Mouse (Mus musculus) lung, postnatal 0 days (tissue): ENCODE measurements around the gene Ufd1. TPM values are rescaled to one million over a fixed set of nuclear protein-coding genes. Genes with fewer than 3 reads are reported as not detected.

Source experiments
- ATAC-seq: fragments of 200-750 bp; cut with Nextera tagmentation; 2 replicates; pipeline ENCODE4 v1.8.0; 2017; ENCODE audit warnings: moderate library complexity
- DNase-seq: peaks from one replicate; pipeline ENCODE4 v3.0.0-alpha.2; 2016; ENCODE audit warnings: low spot score
- H3K27ac ChIP-seq: fragments of 300-500 bp; sonication (generic); 2 replicates; pipeline ENCODE4 v1.5.1; 2014; ENCODE audit warnings: antibody characterized with exemption, mild to moderate bottlenecking, low read length, mixed read lengths
- H3K27me3 ChIP-seq: fragments of 300-500 bp; sonication (generic); replicated peaks from 2 replicates; pipeline ENCODE4 v1.6.1; 2014; ENCODE audit warnings: low read length, mixed read lengths; ENCODE audit not compliant: insufficient read depth
- H3K36me3 ChIP-seq: fragments of 300-500 bp; sonication (generic); 2 replicates; pipeline ENCODE4 v1.6.1; 2014; ENCODE audit warnings: low read length, mixed read lengths; ENCODE audit not compliant: insufficient read depth
- H3K4me1 ChIP-seq: fragments of 300-500 bp; sonication (generic); 2 replicates; pipeline ENCODE4 v1.6.1; 2014; ENCODE audit warnings: antibody characterized with exemption, low read depth, low read length, mixed read lengths; ENCODE audit not compliant: insufficient read depth
- H3K4me2 ChIP-seq: fragments of 300-500 bp; sonication (generic); replicated peaks from 2 replicates; pipeline ENCODE4 v1.6.1; 2014; ENCODE audit warnings: low read depth, mild to moderate bottlenecking, low read length, moderate library complexity, mixed read lengths
- H3K4me3 ChIP-seq: fragments of 300-500 bp; sonication (generic); 2 replicates; pipeline ENCODE4 v1.5.1; 2014; ENCODE audit warnings: low read depth, low read length
- H3K9ac ChIP-seq: fragments of 300-500 bp; sonication (generic); replicated peaks from 2 replicates; pipeline ENCODE4 v1.6.1; 2014; ENCODE audit warnings: low read depth, mild to moderate bottlenecking
- H3K9me3 ChIP-seq: fragments of 300-500 bp; sonication (generic); 2 replicates; pipeline ENCODE4 v1.6.1; 2016; ENCODE audit warnings: low read length, mixed read lengths
- CTCF ChIP-seq: IDR thresholded peaks from 2 replicates; pipeline ENCODE4 v1.5.1; 2016; ENCODE audit warnings: antibody characterized with exemption, mild to moderate bottlenecking
- EP300 ChIP-seq: IDR thresholded peaks from 2 replicates; pipeline ENCODE4 v1.6.1; 2016; ENCODE audit warnings: antibody characterized with exemption, mild to moderate bottlenecking, control low read depth
- WGBS: fragments of 180-500 bp; shearing (Covaris S2); extraction: QIAGEN DNeasy Blood & Tissue Kit; methylation state at CpG from one replicate; pipeline ENCODE4 v1.1.7; 2014; 5-methylcytosine and 5-hydroxymethylcytosine counted together
- polyA plus RNA-seq: library from polyadenylated mRNA; unstranded; fragments of >200 nt; fragmentation: Nextera tagmentation; extraction: Ambion mirVana; gene quantifications from 2 replicates; pipeline ENCODE4 v1.2.1, GENCODE M21; 2015

The Ufd1 gene
- polyA plus RNA-seq, 1 experiment from 2014 or later: 81.7 TPM

DNA sequence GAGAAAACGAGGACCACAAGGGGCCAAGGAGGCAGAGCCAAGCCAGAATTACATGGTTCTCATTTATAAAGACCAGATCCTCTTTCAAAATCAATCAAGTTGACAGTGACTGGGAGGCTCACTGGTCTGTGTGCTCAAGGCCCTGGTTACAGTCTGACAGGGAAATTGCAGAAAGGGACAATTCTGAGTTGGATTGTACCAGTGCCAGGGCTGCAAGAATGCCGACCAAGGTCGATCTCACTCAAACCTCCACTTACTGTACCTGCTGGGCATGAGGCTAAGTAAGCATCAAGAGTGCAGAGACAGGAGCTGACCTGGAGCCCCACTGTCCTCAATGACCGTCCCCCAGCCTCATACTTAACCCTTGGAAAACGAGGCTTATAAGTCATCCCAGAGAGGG lies 13.4 kb upstream of the Ufd1 start:
- Histone ChIP-seq H3K27ac (no peak overlapping the region), H3K27me3 (no peaks in the 10 kb centered on the region), H3K36me3 (0 out of 2 replicates have a peak, but pooled peaks cover 3% of the 10 kb centered on the region), H3K4me3 (no peak overlapping the region), H3K4me1 (no peaks in the 10 kb centered on the region), H3K9ac (no peak overlapping the region), H3K4me2 (no peak overlapping the region), H3K9me3 (no peaks in the 10 kb centered on the region)
- TF ChIP-seq CTCF (no peak), EP300 (no peak)
- ATAC-seq (no peak), DNase-seq (no peak)
- WGBS: 84% methylated on average over 5 of the region's 5 CpGs

DNA sequence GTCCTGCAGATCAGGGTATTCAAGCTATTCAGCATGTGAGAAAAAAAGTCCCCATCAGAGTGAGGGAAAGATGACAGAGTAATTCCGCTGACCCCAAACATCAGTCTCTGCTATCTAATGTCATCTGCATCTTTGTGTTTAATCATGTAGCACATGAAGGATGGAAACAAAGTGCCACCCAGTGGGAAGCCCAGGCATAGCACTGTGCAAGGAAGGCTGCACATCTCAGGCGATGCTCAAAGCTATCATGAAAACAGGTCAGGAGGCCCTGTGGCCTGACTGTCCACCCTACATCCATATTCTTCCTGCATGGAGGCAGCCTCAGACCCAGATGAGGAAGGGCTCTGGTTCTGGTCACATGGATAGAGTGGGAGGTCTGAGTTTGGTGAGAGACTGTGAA lies 12.7 kb upstream of the Ufd1 start:
- Histone ChIP-seq H3K27me3 (no peaks in the 10 kb centered on the region), H3K27ac (no peak overlapping the region), H3K4me2 (no peak overlapping the region), H3K9me3 (no peaks in the 10 kb centered on the region), H3K36me3 (0 out of 2 replicates have a peak, but pooled peaks cover 3% of the 10 kb centered on the region), H3K9ac (no peak overlapping the region), H3K4me1 (no peaks in the 10 kb centered on the region), H3K4me3 (no peak overlapping the region)
- DNase-seq: peak; percentile 49
- peak; percentile 91 for TF ChIP-seq CTCF
- TF ChIP-seq EP300: no peak
- 65% methylated on average over 2 of the region's 2 CpGs for WGBS
- ATAC-seq: peak; percentile 59; the same call in 1 of the 2 replicates

DNA sequence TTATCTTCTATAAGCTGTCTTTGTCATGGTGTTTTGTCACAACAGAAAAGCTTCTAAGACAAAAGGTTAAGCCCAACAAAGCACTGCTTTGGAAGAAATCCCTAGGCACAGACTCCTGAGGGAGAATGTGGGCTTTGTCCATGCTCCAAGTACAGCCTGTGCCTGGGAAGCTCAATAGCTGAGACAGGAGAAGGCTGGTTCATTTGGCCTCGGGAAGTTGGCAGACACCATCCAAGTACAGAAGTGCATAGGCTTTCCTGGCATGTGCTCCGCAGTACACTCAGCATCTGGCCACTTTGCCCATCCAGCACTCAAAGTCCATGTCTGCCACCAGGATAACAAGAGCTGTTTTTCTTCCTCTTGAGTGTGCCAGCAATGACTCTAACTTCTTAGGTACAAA lies 5.8 kb upstream of the Ufd1 start:
- H3K27ac ChIP-seq: no peak overlapping the region
- no peak for ATAC-seq
- no peaks in the 10 kb centered on the region for H3K4me1 ChIP-seq
- H3K9me3 ChIP-seq: no peaks in the 10 kb centered on the region
- no peak overlapping the region for H3K4me2 ChIP-seq
- 92% methylated on average over 2 of the region's 2 CpGs for WGBS
- DNase-seq: no peak
- H3K27me3 ChIP-seq: no peaks in the 10 kb centered on the region
- H3K4me3 ChIP-seq: no peak overlapping the region
- no peak overlapping the region for H3K9ac ChIP-seq
- TF ChIP-seq EP300: no peak
- no peak for TF ChIP-seq CTCF
- 0 out of 2 replicates have a peak, but pooled peaks cover 2% of the 10 kb centered on the region for H3K36me3 ChIP-seq

DNA sequence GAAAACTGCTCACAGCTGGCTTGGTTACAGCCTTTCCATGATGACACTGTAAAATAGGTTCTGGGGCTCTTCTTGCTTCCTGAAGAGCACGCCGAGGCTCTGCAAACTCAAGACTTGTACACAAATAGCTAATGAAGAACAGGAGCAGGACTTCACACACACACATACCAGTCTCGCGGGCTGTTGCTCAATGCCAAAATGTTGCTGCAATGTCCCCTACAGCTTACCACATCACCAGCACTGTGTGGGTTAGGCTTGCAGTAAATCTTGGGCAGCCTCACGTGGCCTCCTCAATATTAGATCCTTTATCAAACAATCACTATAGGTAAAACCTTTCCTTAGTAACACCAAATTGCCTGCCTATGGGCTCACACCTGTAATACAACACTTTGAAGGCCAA lies 2.6 kb upstream of the Ufd1 start:
- H3K27me3 ChIP-seq: no peaks in the 10 kb centered on the region
- no peaks in the 10 kb centered on the region for H3K9me3 ChIP-seq
- TF ChIP-seq EP300: no peak
- TF ChIP-seq CTCF: no peak
- no peak overlapping the region for H3K4me3 ChIP-seq
- DNase-seq (peak; percentile 62), ATAC-seq (no peak)
- no peak overlapping the region for H3K4me2 ChIP-seq
- 77% methylated on average over 5 of the region's 5 CpGs for WGBS
- H3K9ac ChIP-seq: no peak overlapping the region
- no peaks in the 10 kb centered on the region for H3K36me3 ChIP-seq
- no peak overlapping the region for H3K27ac ChIP-seq
- peaks cover 3% of the 10 kb centered on the region; the same call in 1 of the 2 replicates for H3K4me1 ChIP-seq

DNA sequence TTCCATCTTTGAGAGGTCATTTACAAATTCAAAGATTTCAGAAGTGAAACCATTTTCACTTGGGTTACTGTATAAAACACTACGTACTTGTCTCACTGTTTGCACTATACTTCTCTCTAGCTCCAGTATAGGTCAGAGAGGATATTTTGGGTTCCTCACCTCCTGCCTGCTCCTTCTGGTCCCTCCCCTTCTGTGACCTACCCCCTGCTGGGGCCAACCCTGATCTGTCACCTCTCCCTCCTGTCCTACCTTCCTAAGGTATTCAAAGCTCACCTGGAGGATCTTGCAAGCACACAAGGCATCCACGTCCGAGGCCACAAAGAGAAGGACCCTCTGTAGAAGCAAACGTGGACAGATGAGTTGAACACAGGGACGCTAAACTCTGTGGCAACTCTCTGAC lies 547 bp upstream of the Ufd1 start:
- Histone ChIP-seq H3K4me3 (peak overlapping the region; percentile 84), H3K4me1 (peaks cover 3% of the 10 kb centered on the region; the same call in 1 of the 2 replicates), H3K27me3 (no peaks in the 10 kb centered on the region), H3K36me3 (peaks cover 9% of the 10 kb centered on the region; the same call in 1 of the 2 replicates), H3K9me3 (no peaks in the 10 kb centered on the region), H3K27ac (no peak overlapping the region), H3K4me2 (peak overlapping the region; percentile 62), H3K9ac (no peak overlapping the region)
- TF ChIP-seq CTCF (no peak), EP300 (no peak)
- DNase-seq: no peak
- 3% methylated on average over 5 of the region's 5 CpGs for WGBS
- ATAC-seq: no peak

DNA sequence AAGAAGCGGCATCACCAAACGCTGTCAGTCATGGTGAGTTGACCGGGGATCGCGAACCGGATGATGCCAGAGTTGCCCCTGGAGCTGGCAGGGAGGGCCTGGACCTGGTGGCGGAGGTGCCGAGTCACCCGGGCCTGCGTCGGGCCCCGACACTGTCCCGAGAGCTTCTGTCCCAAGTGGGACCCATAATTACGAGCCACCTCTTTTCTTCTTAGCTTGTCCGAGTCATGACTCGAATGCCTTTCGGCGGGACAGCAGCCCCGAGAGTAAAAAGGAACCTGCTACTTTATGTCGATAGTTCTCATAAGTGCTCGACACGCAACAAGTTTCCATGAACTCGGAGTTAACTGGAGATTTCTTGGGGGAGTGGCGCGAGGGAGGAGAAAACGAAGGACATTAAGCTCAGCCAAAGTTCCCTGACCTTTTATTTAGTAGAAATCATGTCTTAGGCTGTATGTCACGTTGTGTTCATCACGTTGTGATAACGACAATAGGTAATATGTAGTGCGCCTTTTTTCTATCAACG lies 869 bp downstream of the Ufd1 start:
- peak overlapping the region; percentile 84 for H3K4me3 ChIP-seq
- peaks cover 3% of the 10 kb centered on the region; the same call in 1 of the 2 replicates for H3K4me1 ChIP-seq
- peaks cover 17% of the 10 kb centered on the region; the same call in 1 of the 2 replicates for H3K36me3 ChIP-seq
- no peak for DNase-seq
- peak overlapping the region; percentile 62 for H3K4me2 ChIP-seq
- peak; percentile 27 for ATAC-seq
- peak overlapping the region; percentile 93 for H3K9ac ChIP-seq
- TF ChIP-seq EP300 (no peak), CTCF (no peak)
- peak overlapping the region; percentile 89 for H3K27ac ChIP-seq
- no peaks in the 10 kb centered on the region for H3K9me3 ChIP-seq
- H3K27me3 ChIP-seq: no peaks in the 10 kb centered on the region
- 2% methylated on average over 31 of the region's 31 CpGs for WGBS
